Mouse (Mus musculus) gastrocnemius, adult 18-20 months (tissue): ENCODE results near the gene Lamc2. TPM values are rescaled to one million over a fixed set of nuclear protein-coding genes. Genes with fewer than 3 reads are reported as not detected.

Experiments used
- total RNA-seq, 2 experiments: library from RNA; stranded (reverse); gene quantifications; 2 replicates each; pipeline ENCODE4 v1.2.3; 2021

Lamc2 gene
- total RNA-seq, 2 experiments from 2014 or later, result 3.3 to 9.7 TPM

Other genes starting within 250 kb of the Lamc2 start
- under 1 TPM; 0.43 to 0.80 TPM for gene Nmnat2, start 231.5 kb downstream of the Lamc2 start, total RNA-seq
- 10 to 100 TPM; 44.8 to 52.1 TPM for gene Lamc1, start 146.3 kb upstream of the Lamc2 start, total RNA-seq
- gene Shcbp1l, start 238.7 kb upstream of the Lamc2 start, total RNA-seq, result not detected